Mouse (Mus musculus) kidney, postnatal 0 days (tissue): ENCODE results near the gene Plcl2. TPM values are rescaled to one million over a fixed set of nuclear protein-coding genes. Genes with fewer than 3 reads are reported as not detected.

Experiments used
- ATAC-seq: fragments of 200-750 bp; cut with Nextera tagmentation; replicated peaks from 2 replicates; pipeline ENCODE4 v1.8.0; 2017; ENCODE audit warnings: low read depth, moderate number of reproducible peaks, moderate TSS enrichment, moderate library complexity; ENCODE audit not compliant: low FRiP score
- DNase-seq: peaks from one replicate; pipeline ENCODE4 v3.0.0-alpha.2; 2016; ENCODE audit warnings: low spot score
- H3K27ac ChIP-seq: fragments of 300-500 bp; sonication (generic); 2 replicates; pipeline ENCODE4 v1.5.1; 2014; ENCODE audit warnings: mild to moderate bottlenecking
- H3K27me3 ChIP-seq: fragments of 300-500 bp; sonication (generic); 2 replicates; pipeline ENCODE4 v1.6.1; 2014; ENCODE audit warnings: low read length, mixed read lengths; ENCODE audit not compliant: insufficient read depth
- H3K36me3 ChIP-seq: fragments of 300-500 bp; sonication (generic); 2 replicates; pipeline ENCODE4 v1.6.1; 2014; ENCODE audit warnings: low read length, mixed read lengths; ENCODE audit not compliant: insufficient read depth
- H3K4me1 ChIP-seq: fragments of 300-500 bp; sonication (generic); replicated peaks from 2 replicates; pipeline ENCODE4 v1.6.1; 2014; ENCODE audit warnings: antibody characterized with exemption, low read length, mixed read lengths; ENCODE audit not compliant: insufficient read depth
- H3K4me2 ChIP-seq: fragments of 300-500 bp; sonication (generic); 2 replicates; pipeline ENCODE4 v1.6.1; 2014; ENCODE audit warnings: mild to moderate bottlenecking, low read length, moderate library complexity, mixed read lengths
- H3K4me3 ChIP-seq: fragments of 300-500 bp; sonication (generic); replicated peaks from 2 replicates; pipeline ENCODE4 v1.5.1; 2014; ENCODE audit warnings: low read depth, low read length
- H3K9ac ChIP-seq: fragments of 300-500 bp; sonication (generic); 2 replicates; pipeline ENCODE4 v1.6.1; 2014; ENCODE audit warnings: low read depth, low read length
- H3K9me3 ChIP-seq: fragments of 300-500 bp; sonication (generic); replicated peaks from 2 replicates; pipeline ENCODE4 v1.6.1; 2016; ENCODE audit warnings: low read length, inconsistent platforms, mixed read lengths
- CTCF ChIP-seq: IDR thresholded peaks from 2 replicates; pipeline ENCODE4 v1.5.1; 2016; ENCODE audit warnings: antibody characterized with exemption, low read depth, mild to moderate bottlenecking, moderate library complexity
- WGBS: fragments of 180-500 bp; shearing (Covaris S2); extraction: QIAGEN DNeasy Blood & Tissue Kit; methylation state at CpG from one replicate; pipeline ENCODE4 v1.1.7; 2014; 5-methylcytosine and 5-hydroxymethylcytosine counted together
- polyA plus RNA-seq: library from polyadenylated mRNA; unstranded; fragments of >200 nt; fragmentation: Nextera tagmentation; extraction: Ambion mirVana; gene quantifications from 2 replicates; pipeline ENCODE4 v1.2.1, GENCODE M21; 2015

The Plcl2 gene
- polyA plus RNA-seq, 1 experiment from 2014 or later: 2.7 TPM

GRCm38 (mm10) chr17:50495216-50495889 lies 13.8 kb upstream of the Plcl2 start:
- H3K4me2 ChIP-seq: no peak overlapping the region
- 71% methylated on average over 10 of the region's 10 CpGs for WGBS
- H3K9ac ChIP-seq: no peak overlapping the region
- H3K4me3 ChIP-seq: no peak overlapping the region
- no peak for ATAC-seq
- H3K27ac ChIP-seq: no peak overlapping the region
- H3K27me3 ChIP-seq: no peaks in the 10 kb centered on the region
- no peaks in the 10 kb centered on the region for H3K36me3 ChIP-seq
- H3K9me3 ChIP-seq: no peaks in the 10 kb centered on the region
- DNase-seq: no peak
- TF ChIP-seq CTCF: no peak
- no peaks in the 10 kb centered on the region for H3K4me1 ChIP-seq

DNA sequence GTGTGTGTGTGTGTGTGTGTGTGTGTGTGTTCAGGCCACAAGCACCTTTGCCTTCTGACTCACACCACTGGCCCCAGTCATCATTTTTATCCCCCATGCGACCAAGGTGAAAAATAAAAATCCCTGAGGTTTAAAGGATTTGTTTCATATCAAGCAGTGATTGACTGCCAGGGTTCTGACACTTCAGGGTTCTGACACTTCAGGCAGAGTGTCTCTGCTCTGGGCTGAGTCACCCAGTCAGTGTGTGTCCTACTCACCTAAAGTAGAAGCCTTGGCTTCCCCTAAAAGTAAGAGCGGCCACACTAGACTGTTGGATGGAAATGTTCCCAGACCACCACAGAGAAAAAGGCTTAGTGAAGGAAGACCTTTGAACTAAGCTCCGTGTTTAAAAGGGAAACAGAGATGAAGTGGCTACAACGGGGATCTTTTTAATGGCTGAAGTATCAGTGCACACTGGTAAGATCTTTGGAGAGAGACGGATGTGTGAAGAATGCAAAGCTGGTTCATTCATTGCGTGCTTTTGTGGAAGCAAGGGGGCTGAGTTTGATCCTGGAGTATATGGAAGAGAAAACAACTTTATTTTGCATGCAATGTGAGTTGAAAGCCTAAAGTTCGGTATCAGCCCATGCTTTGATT lies 11.0 kb upstream of the Plcl2 start:
- H3K4me3 ChIP-seq: no peak overlapping the region
- H3K4me2 ChIP-seq: no peak overlapping the region
- H3K36me3 ChIP-seq: no peaks in the 10 kb centered on the region
- no peak for TF ChIP-seq CTCF
- no peaks in the 10 kb centered on the region for H3K9me3 ChIP-seq
- no peak for ATAC-seq
- no peak overlapping the region for H3K27ac ChIP-seq
- WGBS: 48% methylated on average over 7 of the region's 7 CpGs
- no peaks in the 10 kb centered on the region for H3K27me3 ChIP-seq
- H3K4me1 ChIP-seq: no peaks in the 10 kb centered on the region
- H3K9ac ChIP-seq: no peak overlapping the region
- DNase-seq: no peak

GRCm38 (mm10) chr17:50499091-50499790 lies 10.0 kb upstream of the Plcl2 start:
- H3K9me3 ChIP-seq: no peaks in the 10 kb centered on the region
- no peak for TF ChIP-seq CTCF

GRCm38 (mm10) chr17:50500806-50501205 lies 8.4 kb upstream of the Plcl2 start:
- no peaks in the 10 kb centered on the region for H3K9me3 ChIP-seq
- ATAC-seq (no peak), DNase-seq (no peak)
- no peaks in the 10 kb centered on the region for H3K27me3 ChIP-seq
- H3K4me3 ChIP-seq: no peak overlapping the region
- WGBS: 68% methylated on average over 6 of the region's 6 CpGs
- H3K36me3 ChIP-seq: no peaks in the 10 kb centered on the region
- no peak overlapping the region for H3K9ac ChIP-seq
- no peaks in the 10 kb centered on the region for H3K4me1 ChIP-seq
- H3K27ac ChIP-seq: no peak overlapping the region
- no peak overlapping the region for H3K4me2 ChIP-seq
- no peak for TF ChIP-seq CTCF

More at GRCm38 (mm10) chr17:50499091-50499790, 10.0 kb upstream of the Plcl2 start:
- WGBS: 72% methylated on average over 16 of the region's 16 CpGs
- H3K27ac ChIP-seq: no peak overlapping the region
- H3K27me3 ChIP-seq: no peaks in the 10 kb centered on the region
- H3K36me3 ChIP-seq: no peaks in the 10 kb centered on the region
- ATAC-seq (no peak), DNase-seq (no peak)
- no peak overlapping the region for H3K4me3 ChIP-seq
- H3K4me2 ChIP-seq: no peak overlapping the region
- H3K9ac ChIP-seq: no peak overlapping the region
- no peaks in the 10 kb centered on the region for H3K4me1 ChIP-seq

DNA sequence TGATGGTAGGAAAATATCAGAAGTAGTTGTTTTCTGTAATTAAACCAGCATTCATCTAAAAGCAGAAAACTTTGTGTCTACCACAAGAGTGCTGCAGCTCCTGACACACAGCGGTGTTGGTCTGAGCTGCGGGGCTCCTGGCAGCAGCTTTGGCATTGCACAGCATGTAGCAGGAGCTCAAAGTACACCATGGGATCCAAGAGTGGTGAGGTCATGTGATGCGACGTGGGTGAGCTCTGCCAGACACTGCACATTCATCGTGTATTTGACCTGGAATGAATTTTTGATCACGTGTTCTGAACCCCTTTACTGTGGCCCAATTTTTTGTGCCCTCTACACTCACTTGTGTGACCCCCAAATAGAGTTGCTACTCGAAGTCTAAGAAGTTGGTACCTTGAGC lies 6.1 kb upstream of the Plcl2 start:
- H3K36me3 ChIP-seq: no peaks in the 10 kb centered on the region
- H3K4me3 ChIP-seq: no peak overlapping the region
- H3K9me3 ChIP-seq: no peaks in the 10 kb centered on the region
- H3K4me2 ChIP-seq: no peak overlapping the region
- no peak overlapping the region for H3K27ac ChIP-seq
- H3K4me1 ChIP-seq: no peaks in the 10 kb centered on the region
- TF ChIP-seq CTCF: no peak
- no peak overlapping the region for H3K9ac ChIP-seq
- no peak for DNase-seq
- H3K27me3 ChIP-seq: 0 out of 2 replicates have a peak, but pooled peaks cover 3% of the 10 kb centered on the region
- WGBS: 86% methylated on average over 7 of the region's 7 CpGs
- 0 out of 2 replicates have a peak, but pooled peaks have one; percentile 59 for ATAC-seq

DNA sequence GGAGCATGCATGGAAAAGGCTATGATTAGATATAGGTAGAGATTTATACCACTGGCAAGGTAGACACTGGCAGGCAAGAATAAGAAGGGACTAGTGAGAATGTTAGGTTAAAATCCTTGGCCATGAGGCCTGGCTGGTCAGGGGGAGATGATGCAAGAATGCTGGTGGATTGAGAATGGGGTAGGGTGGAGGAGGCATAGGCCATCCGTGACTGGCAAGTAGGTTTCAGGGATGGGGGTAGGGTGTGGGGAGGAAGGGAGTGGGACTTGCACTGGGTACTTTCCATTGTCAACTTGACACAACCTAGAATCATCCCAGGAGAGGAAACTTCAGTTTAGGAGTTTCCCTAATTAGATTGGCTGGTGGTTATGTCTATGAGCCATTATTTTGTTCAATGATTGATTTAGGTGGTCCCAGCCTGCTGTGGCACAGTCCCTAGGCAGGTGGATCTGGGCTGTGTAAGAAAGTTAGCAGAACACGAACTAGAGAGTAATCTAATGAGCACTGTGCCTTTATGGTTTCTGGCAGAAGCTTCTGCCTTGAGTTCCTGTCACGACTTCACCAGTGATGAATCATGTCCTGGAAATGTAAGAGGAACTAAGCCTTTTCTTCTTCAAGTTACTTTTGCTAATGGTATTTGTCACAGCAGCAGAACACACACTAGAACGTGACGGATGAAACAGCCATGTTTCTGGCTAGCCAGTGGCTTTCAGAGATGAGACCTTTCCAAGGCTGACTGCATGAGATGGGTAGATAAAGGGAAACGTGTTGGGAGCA lies 4.9 kb upstream of the Plcl2 start:
- TF ChIP-seq CTCF: no peak
- H3K9ac ChIP-seq: no peak overlapping the region
- H3K4me2 ChIP-seq: no peak overlapping the region
- no peak overlapping the region for H3K27ac ChIP-seq
- no peak overlapping the region for H3K4me3 ChIP-seq
- H3K27me3 ChIP-seq: 0 out of 2 replicates have a peak, but pooled peaks cover 3% of the 10 kb centered on the region
- no peaks in the 10 kb centered on the region for H3K36me3 ChIP-seq
- no peak for ATAC-seq
- DNase-seq: no peak
- WGBS: 66% methylated on average over 6 of the region's 6 CpGs
- no peaks in the 10 kb centered on the region for H3K9me3 ChIP-seq
- H3K4me1 ChIP-seq: no peaks in the 10 kb centered on the region
